Mouse (Mus musculus) bone marrow, adult 2 months (tissue): ENCODE results near the gene Edn2. TPM values are rescaled to one million over a fixed set of nuclear protein-coding genes. Genes with fewer than 3 reads are reported as not detected.

Source experiments
- H3K27ac ChIP-seq: fragments of 200-500 bp; 2 replicates; pipeline ENCODE4 v1.5.1; 2012; ENCODE audit warnings: low read depth, mild to moderate bottlenecking, control low read depth, inconsistent platforms, low read length; ENCODE audit not compliant: control insufficient read depth, poor library complexity, insufficient read depth
- H3K4me1 ChIP-seq: fragments of 200-500 bp; 2 replicates; pipeline ENCODE4 v1.6.1; 2011; ENCODE audit warnings: low read length; ENCODE audit not compliant: control insufficient read depth, insufficient read depth
- H3K4me3 ChIP-seq: fragments of 200-500 bp; replicated peaks from 2 replicates; pipeline ENCODE3; 2011; ENCODE audit warnings: mild to moderate bottlenecking, low read depth, low read length, control low read depth; ENCODE audit not compliant: control insufficient read depth
- CTCF ChIP-seq: fragments of 200-500 bp; IDR thresholded peaks from 2 replicates; pipeline ENCODE4 v1.5.1; 2011; ENCODE audit warnings: low read length, control low read depth; ENCODE audit not compliant: control insufficient read depth, insufficient read depth
- POLR2A ChIP-seq: fragments of 200-500 bp; IDR thresholded peaks from 2 replicates; pipeline ENCODE4 v1.6.1; 2011; ENCODE audit warnings: low read depth, mild to moderate bottlenecking, control low read depth, low read length, borderline replicate concordance; ENCODE audit not compliant: control insufficient read depth
- WGBS: fragments of 180-500 bp; shearing (Covaris S2); methylation state at CpG from one replicate; pipeline ENCODE4 v1.1.7; 2018; 5-methylcytosine and 5-hydroxymethylcytosine counted together
- polyA plus RNA-seq: library from polyadenylated mRNA; stranded (reverse); fragments of >200 nt; gene quantifications from 2 replicates; pipeline ENCODE4 v1.2.4, GENCODE M21; 2011; ENCODE audit warnings: low replicate concordance; ENCODE audit not compliant: missing spikeins, insufficient read depth, insufficient read length

The Edn2 gene
- polyA plus RNA-seq, 1 experiment, result not detected

- H3K4me3 ChIP-seq, result no peak overlapping the region
- H3K27ac ChIP-seq, result no peak overlapping the region
- no peaks in the 10 kb centered on the region for H3K4me1 ChIP-seq
- TF ChIP-seq POLR2A, result no peak
- TF ChIP-seq CTCF, result no peak
- 67% methylated on average over 11 of the region's 11 CpGs for WGBS
Measured at GRCm38 (mm10) chr4:120163242-120163641, 2.2 kb downstream of the Edn2 start.

- Histone ChIP-seq H3K27ac (no peak overlapping the region), H3K4me1 (no peaks in the 10 kb centered on the region), H3K4me3 (no peak overlapping the region)
- 76% methylated on average over 5 of the region's 5 CpGs for WGBS
- TF ChIP-seq CTCF (no peak), POLR2A (no peak)
Measured at GRCm38 (mm10) chr4:120164316-120164715, 3.3 kb downstream of the Edn2 start.

GRCm38 (mm10) chr4:120167778-120168177, 6.8 kb downstream of the Edn2 start:
- Histone ChIP-seq H3K4me1 (no peaks in the 10 kb centered on the region), H3K4me3 (no peak overlapping the region), H3K27ac (no peak overlapping the region)
- TF ChIP-seq CTCF, result no peak
- TF ChIP-seq POLR2A, result no peak
- 91% methylated on average over 6 of the region's 6 CpGs for WGBS

- 81% methylated on average over 4 of the region's 4 CpGs for WGBS
- TF ChIP-seq POLR2A (no peak), CTCF (no peak)
- H3K4me3 ChIP-seq, result no peak overlapping the region
Measured at GRCm38 (mm10) chr4:120168346-120168745, 7.3 kb downstream of the Edn2 start.

DNA sequence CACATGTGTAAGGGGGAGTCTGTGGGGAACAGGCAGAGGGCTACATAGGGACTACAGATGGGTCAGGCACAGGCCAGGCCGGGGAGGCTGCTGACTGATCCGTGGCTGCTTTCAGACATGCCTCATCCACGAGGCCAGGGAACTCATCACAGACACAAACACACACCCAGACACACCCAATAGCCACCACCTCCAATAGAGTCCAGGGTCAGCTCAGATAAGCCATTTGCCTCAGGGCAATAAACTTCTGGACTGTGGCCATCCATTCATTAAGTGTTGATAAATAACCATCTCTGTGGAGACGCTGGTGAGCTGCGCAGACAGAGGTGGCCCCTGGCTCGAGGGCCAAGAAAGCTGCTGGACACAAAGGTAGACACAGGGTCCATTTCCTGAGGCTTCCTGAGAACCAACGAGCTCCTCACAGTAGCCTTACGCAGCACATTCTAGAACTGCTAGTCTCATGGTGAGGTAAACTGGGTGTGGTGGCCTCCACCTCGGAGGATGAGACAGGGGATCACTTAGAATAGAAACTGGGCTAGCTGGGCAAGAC, 9.5 kb downstream of the Edn2 start:
- TF ChIP-seq CTCF (no peak), POLR2A (no peak)
- Histone ChIP-seq H3K4me3 (no peak overlapping the region), H3K4me1 (no peaks in the 10 kb centered on the region), H3K27ac (no peak overlapping the region)
- WGBS, result 59% methylated on average over 9 of the region's 9 CpGs

More at GRCm38 (mm10) chr4:120168346-120168745, 7.3 kb downstream of the Edn2 start:
- H3K4me1 ChIP-seq, result no peaks in the 10 kb centered on the region
- no peak overlapping the region for H3K27ac ChIP-seq

DNA sequence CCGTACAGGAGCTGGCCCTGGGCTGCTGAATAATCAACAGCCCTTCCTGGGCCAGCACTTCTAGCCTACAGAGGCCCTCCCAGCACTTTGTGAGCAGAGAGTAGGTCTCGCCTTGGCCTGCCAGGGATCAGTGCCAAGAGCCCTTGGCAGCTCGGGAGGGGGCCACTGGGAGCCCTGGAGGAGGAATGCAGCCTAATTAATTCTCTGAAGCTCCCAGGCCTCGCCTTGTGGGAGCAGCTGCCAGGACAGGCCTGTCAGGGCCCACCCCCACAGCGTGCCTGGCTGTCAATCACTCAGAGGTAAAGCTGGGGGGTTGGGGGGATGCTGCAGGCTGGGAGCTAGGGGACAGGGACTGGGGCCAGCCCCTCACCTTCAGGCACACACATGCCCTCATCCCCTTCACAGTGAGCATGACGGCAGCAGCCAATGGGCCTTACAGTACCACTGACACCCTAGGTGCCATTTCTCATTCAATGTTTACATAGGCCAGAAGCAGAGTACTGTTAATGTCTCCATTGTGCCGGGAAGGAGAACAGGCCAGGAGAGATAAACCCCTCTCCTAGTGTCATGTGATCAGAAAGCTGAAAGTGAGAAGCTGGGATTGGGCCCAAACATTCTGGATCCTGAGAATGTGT, 11.2 kb downstream of the Edn2 start:
- Histone ChIP-seq H3K4me3 (no peak overlapping the region), H3K4me1 (no peaks in the 10 kb centered on the region), H3K27ac (no peak overlapping the region)
- WGBS, result 63% methylated on average over 7 of the region's 7 CpGs
- no peak for TF ChIP-seq POLR2A
- TF ChIP-seq CTCF, result no peak

DNA sequence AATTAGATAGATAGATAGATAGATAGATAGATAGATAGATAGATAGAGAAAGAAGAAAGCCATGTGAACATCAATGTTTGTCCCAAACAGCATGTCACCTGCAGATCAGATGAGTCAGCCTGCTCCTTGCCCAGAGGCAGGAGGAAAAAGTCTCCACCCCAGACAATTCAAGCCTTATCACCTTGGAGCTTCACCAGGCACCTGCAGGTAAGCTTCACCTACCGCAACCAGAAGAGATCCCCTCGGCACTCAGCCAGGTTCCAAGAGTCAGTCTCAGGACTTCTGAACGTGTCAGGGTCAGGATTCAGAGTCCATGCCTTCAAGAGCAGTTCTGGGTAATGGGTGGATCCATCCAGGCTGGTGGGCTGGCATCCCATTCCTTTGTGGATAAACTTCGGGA, 18.1 kb downstream of the Edn2 start:
- TF ChIP-seq POLR2A (no peak), CTCF (no peak)
- Histone ChIP-seq H3K27ac (no peak overlapping the region), H3K4me3 (no peak overlapping the region), H3K4me1 (no peaks in the 10 kb centered on the region; the same call in 1 of the 2 replicates)
- WGBS, result 79% methylated on average over 4 of the region's 4 CpGs

DNA sequence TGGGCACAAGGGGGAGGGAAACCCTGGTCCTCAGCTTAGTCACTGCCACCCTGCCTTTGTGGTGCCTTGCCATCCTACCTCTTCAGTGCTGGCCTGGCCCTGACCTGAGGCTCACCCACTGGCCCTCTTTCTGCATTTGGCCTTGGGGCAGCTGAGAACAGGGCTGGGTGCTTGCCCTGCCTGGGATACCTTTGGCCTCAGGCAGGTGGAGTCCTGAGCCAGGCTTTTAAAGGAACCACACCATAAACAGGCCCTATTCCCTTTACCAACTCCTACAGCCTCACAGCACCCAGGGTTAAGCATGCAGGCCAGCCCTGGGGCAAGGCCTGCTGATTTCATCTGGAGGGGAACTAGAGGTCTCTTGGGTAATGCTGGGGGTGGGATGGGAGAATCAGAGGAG, 19.5 kb downstream of the Edn2 start:
- no peak overlapping the region for H3K4me3 ChIP-seq
- TF ChIP-seq CTCF (no peak), POLR2A (no peak)
- no peak overlapping the region for H3K27ac ChIP-seq
- H3K4me1 ChIP-seq, result no peaks in the 10 kb centered on the region; the same call in 1 of the 2 replicates
